Mouse (Mus musculus): Measurements from ENCODE around the gene Prss32. TPM values are rescaled to one million over a fixed set of nuclear protein-coding genes. Genes with fewer than 3 reads are reported as not detected.
"Not testable (repeated sequence)": the region's sequence is repeated elsewhere in the genome, so short reads cannot be mapped to it uniquely, and the experiment has no call there.

The Prss32 gene
- polyA plus RNA-seq, 1 experiment from 2014 or later: not detected

GRCm38 (mm10) chr17:23877166-23877565, 33.5 kb downstream of the Prss32 start:
- no peaks in the 10 kb centered on the region for H3K27me3 ChIP-seq
- H3K9me3 ChIP-seq: no peaks in the 10 kb centered on the region
- H3K9ac ChIP-seq (replicated peaks): no peak overlapping the region
- H3K4me1 ChIP-seq: 0 out of 2 replicates have a peak, but pooled peaks cover 3% of the 10 kb centered on the region
- WGBS: 95% methylated on average over 2 of the region's 2 CpGs
- no peak overlapping the region for H3K4me3 ChIP-seq
- no peak for ATAC-seq (ENCODE audit: low FRiP score, low read depth)
- H3K27ac ChIP-seq (replicated peaks): no peak overlapping the region
- H3K4me2 ChIP-seq (replicated peaks): no peak overlapping the region
- H3K36me3 ChIP-seq: no peaks in the 10 kb centered on the region

DNA sequence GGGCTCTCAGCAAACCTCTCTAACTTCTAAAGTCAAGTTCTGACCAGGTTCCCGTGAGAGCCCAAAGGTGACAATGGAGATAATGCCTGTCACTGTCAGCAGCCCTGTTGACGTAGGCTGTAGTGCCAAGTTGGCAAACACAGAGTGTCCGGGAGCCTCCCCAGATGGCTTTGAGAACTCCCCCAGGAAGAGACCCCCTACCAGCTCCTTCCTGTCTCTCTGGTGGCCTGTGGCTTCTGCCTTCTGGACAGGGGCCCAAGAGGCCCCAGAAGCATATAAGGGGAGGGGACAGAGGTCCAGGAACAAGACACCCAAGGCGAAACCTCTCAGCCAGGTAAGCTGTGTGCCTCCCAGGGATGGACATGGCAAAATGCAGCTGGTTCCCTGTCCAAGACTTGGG, 36.9 kb downstream of the Prss32 start, which contains the start of the genes Dcpp1 and Dcpp2:
Dcpp1 (plus strand) TSS at position 301 of the 400 bp plus-strand sequence.
Dcpp2 (plus strand) TSS at position 305 of the 400 bp plus-strand sequence.
- H3K9me3 ChIP-seq; H3K4me3 ChIP-seq; H3K27me3 ChIP-seq; H3K36me3 ChIP-seq; H3K27ac ChIP-seq (replicated peaks); H3K9ac ChIP-seq (replicated peaks); H3K4me1 ChIP-seq; ATAC-seq (ENCODE audit: low FRiP score, low read depth); H3K4me2 ChIP-seq (replicated peaks): not testable (repeated sequence)
- 72% methylated on average over 4 of the region's 4 CpGs for WGBS

Small RNA genes within 50 kb of the gene (microRNA-seq; reads per million reads assigned to microRNA genes)
- not detected for gene Mir5125

Other genes with a start within 250 kb of the Prss32 start
- 24.1 and 25.9 TPM in 2 replicates for gene Zfp13, start 244.4 kb upstream of the Prss32 start, polyA plus RNA-seq (2016; fragmentation: Nextera tagmentation; extraction: Ambion mirVana)
- gene Zscan10, start 243.0 kb upstream of the Prss32 start, polyA plus RNA-seq (2016; fragmentation: Nextera tagmentation; extraction: Ambion mirVana): 0.16 TPM in 1 of 2 replicates, not detected in the other
- 1.5 and 1.7 TPM in 2 replicates for gene Mmp25, start 198.6 kb upstream of the Prss32 start, polyA plus RNA-seq (2016; fragmentation: Nextera tagmentation; extraction: Ambion mirVana)
- gene Bicdl2, start 183.3 kb upstream of the Prss32 start, polyA plus RNA-seq (2016; fragmentation: Nextera tagmentation; extraction: Ambion mirVana): 0.14 and 0.26 TPM in 2 replicates
- gene Hcfc1r1, start 170.3 kb upstream of the Prss32 start, polyA plus RNA-seq (2016; fragmentation: Nextera tagmentation; extraction: Ambion mirVana): 52.2 and 52.8 TPM in 2 replicates
- 46.7 and 48.5 TPM in 2 replicates for gene Thoc6, start 170.0 kb upstream of the Prss32 start, polyA plus RNA-seq (2016; fragmentation: Nextera tagmentation; extraction: Ambion mirVana)
- gene Tnfrsf12a, start 166.4 kb upstream of the Prss32 start, polyA plus RNA-seq (2016; fragmentation: Nextera tagmentation; extraction: Ambion mirVana): 2.2 and 2.5 TPM in 2 replicates
- 1.7 and 2.8 TPM in 2 replicates for gene Cldn6, start 164.6 kb upstream of the Prss32 start, polyA plus RNA-seq (2016; fragmentation: Nextera tagmentation; extraction: Ambion mirVana)
- gene Cldn9, start 159.8 kb upstream of the Prss32 start, polyA plus RNA-seq (2016; fragmentation: Nextera tagmentation; extraction: Ambion mirVana): 0.84 TPM in 2 replicates
- gene 1520401A03Rik, start 121.1 kb upstream of the Prss32 start, polyA plus RNA-seq (2016; fragmentation: Nextera tagmentation; extraction: Ambion mirVana): 0.14 TPM in 1 of 2 replicates, not detected in the other
- 36.9 and 40.8 TPM in 2 replicates for gene Pkmyt1, start 117.5 kb upstream of the Prss32 start, polyA plus RNA-seq (2016; fragmentation: Nextera tagmentation; extraction: Ambion mirVana)
- gene Paqr4, start 103.0 kb upstream of the Prss32 start, polyA plus RNA-seq (2016; fragmentation: Nextera tagmentation; extraction: Ambion mirVana): 40.4 and 41.2 TPM in 2 replicates
- gene Kremen2, start 98.0 kb upstream of the Prss32 start, polyA plus RNA-seq (2016; fragmentation: Nextera tagmentation; extraction: Ambion mirVana): 1.2 and 1.5 TPM in 2 replicates
- gene Flywch1, start 72.3 kb upstream of the Prss32 start, polyA plus RNA-seq (2016; fragmentation: Nextera tagmentation; extraction: Ambion mirVana): 212 and 220 TPM in 2 replicates
- 33.6 and 37.2 TPM in 2 replicates for gene Flywch2, start 57.8 kb upstream of the Prss32 start, polyA plus RNA-seq (2016; fragmentation: Nextera tagmentation; extraction: Ambion mirVana)
- gene Srrm2, start 53.3 kb upstream of the Prss32 start, polyA plus RNA-seq (2016; fragmentation: Nextera tagmentation; extraction: Ambion mirVana): 736 and 744 TPM in 2 replicates
- 1,125 and 1,165 TPM in 2 replicates for gene Elob, start 14.7 kb upstream of the Prss32 start, polyA plus RNA-seq (2016; fragmentation: Nextera tagmentation; extraction: Ambion mirVana)
- gene Prss33, start 7.8 kb upstream of the Prss32 start, polyA plus RNA-seq (2016; fragmentation: Nextera tagmentation; extraction: Ambion mirVana): 0.48 and 0.76 TPM in 2 replicates
- gene Prss41, start 317 bp downstream of the Prss32 start, polyA plus RNA-seq (2016; fragmentation: Nextera tagmentation; extraction: Ambion mirVana): 0.82 and 0.91 TPM in 2 replicates
- not detected in 2 replicates for gene Prss21, start 24.2 kb downstream of the Prss32 start, polyA plus RNA-seq (2016; fragmentation: Nextera tagmentation; extraction: Ambion mirVana)
- not detected in 2 replicates for gene Dcpp1, start 37.0 kb downstream of the Prss32 start, polyA plus RNA-seq (2016; fragmentation: Nextera tagmentation; extraction: Ambion mirVana)
- gene Dcpp2, start 37.0 kb downstream of the Prss32 start, polyA plus RNA-seq (2016; fragmentation: Nextera tagmentation; extraction: Ambion mirVana): not detected in 2 replicates
- not detected in 2 replicates for gene Dcpp3, start 73.6 kb downstream of the Prss32 start, polyA plus RNA-seq (2016; fragmentation: Nextera tagmentation; extraction: Ambion mirVana)
- not detected in 2 replicates for gene Sbp, start 97.8 kb downstream of the Prss32 start, polyA plus RNA-seq (2016; fragmentation: Nextera tagmentation; extraction: Ambion mirVana)
- gene Sbpl, start 111.4 kb downstream of the Prss32 start, polyA plus RNA-seq (2016; fragmentation: Nextera tagmentation; extraction: Ambion mirVana): not detected in 2 replicates
- gene Prss30, start 136.7 kb downstream of the Prss32 start, polyA plus RNA-seq (2016; fragmentation: Nextera tagmentation; extraction: Ambion mirVana): not detected in 2 replicates
- 0.17 TPM in 1 of 2 replicates, not detected in the other for gene Prss22, start 154.2 kb downstream of the Prss32 start, polyA plus RNA-seq (2016; fragmentation: Nextera tagmentation; extraction: Ambion mirVana)
- 0.19 and 0.37 TPM in 2 replicates for gene Prss27, start 194.3 kb downstream of the Prss32 start, polyA plus RNA-seq (2016; fragmentation: Nextera tagmentation; extraction: Ambion mirVana)
- gene Kctd5, start 229.6 kb downstream of the Prss32 start, polyA plus RNA-seq (2016; fragmentation: Nextera tagmentation; extraction: Ambion mirVana): 86.9 and 92.3 TPM in 2 replicates